17 mouse cellular contexts compared by ENCODE assay signal in the genomic region with DNA sequence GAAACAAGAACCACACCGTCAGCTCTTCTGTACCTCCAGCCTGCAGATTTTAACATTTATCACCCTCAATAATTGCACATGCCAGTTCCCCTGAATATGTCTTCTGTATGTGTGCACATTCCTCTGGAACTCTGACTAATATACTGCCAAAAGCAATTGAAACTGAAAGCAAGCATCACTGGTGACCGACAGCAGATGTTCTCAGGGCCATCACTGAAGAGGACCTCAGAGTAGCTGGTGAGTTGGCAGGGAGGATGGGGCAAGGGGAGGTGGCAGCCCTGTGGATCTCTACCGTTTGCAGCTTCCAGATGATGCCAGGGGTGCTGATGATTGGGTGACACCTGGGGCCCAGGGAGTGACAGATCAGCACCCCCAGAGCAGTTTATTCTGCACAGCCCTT.
"Had no signal": no experiment of that assay in that cellular context is flagged by ENCODE, and none has a peak within 500 bp of the region (broad histone marks: within the 10 kb centered on the region; RNA-seq: fewer than 3 reads in every experiment).

No protein-coding gene starts in this region.

- H3K4me2 ChIP-seq: lung, embryonic 15.5 days; midbrain, embryonic 11.5 days; midbrain, embryonic 13.5 days; midbrain, embryonic 15.5 days; neural tube, embryonic 12.5 days; stomach, embryonic 15.5 days had no signal

- H3K4me3 ChIP-seq: lung, embryonic 15.5 days; megakaryocyte, embryonic 14.5 days; midbrain, embryonic 13.5 days; midbrain, embryonic 15.5 days; neural tube, embryonic 12.5 days; stomach, embryonic 15.5 days had no signal

- H3K9me3 ChIP-seq: lung, embryonic 15.5 days; megakaryocyte, embryonic 14.5 days; midbrain, embryonic 13.5 days; midbrain, embryonic 15.5 days; neural tube, embryonic 12.5 days; stomach, embryonic 15.5 days had no signal

- H3K36me3 ChIP-seq: lung, embryonic 15.5 days; midbrain, embryonic 13.5 days; midbrain, embryonic 15.5 days; neural tube, embryonic 12.5 days; stomach, embryonic 15.5 days had no signal

- H3K27me3 ChIP-seq: lung, embryonic 15.5 days; neural tube, embryonic 12.5 days; stomach, embryonic 15.5 days had no signal

- DNase-seq: lung, adult 2 months; lung, postnatal 14 days; lung, postnatal 36 days; right cerebral cortex, postnatal 14 days; thymus, adult 2 months; thymus, postnatal 25 days; thymus, postnatal 4 days had no signal

- H3K9ac ChIP-seq: lung, embryonic 15.5 days; midbrain, embryonic 13.5 days; midbrain, embryonic 15.5 days; neural tube, embryonic 12.5 days; stomach, embryonic 15.5 days had no signal

- H3K27ac ChIP-seq: lung, embryonic 15.5 days; macrophage; midbrain, embryonic 13.5 days; midbrain, embryonic 15.5 days; neural tube, embryonic 12.5 days; stomach, embryonic 15.5 days; stomach, postnatal 0 days had no signal

- ATAC-seq: lung, postnatal 0 days; midbrain, embryonic 13.5 days; midbrain, embryonic 15.5 days had no signal

- H3K4me1 ChIP-seq: lung, embryonic 15.5 days; megakaryocyte, embryonic 14.5 days; stomach, embryonic 15.5 days had no signal
